Mouse (Mus musculus) intestine, embryonic 14.5 days (tissue): ENCODE measurements around the gene Ezr. TPM values are rescaled to one million over a fixed set of nuclear protein-coding genes. Genes with fewer than 3 reads are reported as not detected.

ENCODE experiments used
- ATAC-seq: fragments of 200-750 bp; cut with Nextera tagmentation; replicated peaks from 2 replicates; pipeline ENCODE4 v1.8.0; 2017; ENCODE audit warnings: low read depth, moderate number of reproducible peaks, moderate TSS enrichment, moderate library complexity; ENCODE audit not compliant: low FRiP score, low TSS enrichment
- DNase-seq: peaks from one replicate; pipeline ENCODE4 v3.0.0-alpha.2; 2018; ENCODE audit warnings: low spot score
- H3K27ac ChIP-seq: fragments of 300-500 bp; sonication (generic); 2 replicates; pipeline ENCODE4 v1.5.1; 2014; ENCODE audit warnings: low read depth, mild to moderate bottlenecking, control low read depth
- H3K27me3 ChIP-seq: fragments of 300-500 bp; sonication (generic); replicated peaks from 2 replicates; pipeline ENCODE4 v1.6.1; 2014; ENCODE audit warnings: low read length, control low read depth; ENCODE audit not compliant: control insufficient read depth, insufficient read depth
- H3K36me3 ChIP-seq: fragments of 300-500 bp; sonication (generic); 2 replicates; pipeline ENCODE4 v1.6.1; 2014; ENCODE audit warnings: low read length, control low read depth; ENCODE audit not compliant: control insufficient read depth, insufficient read depth
- H3K4me1 ChIP-seq: fragments of 300-500 bp; sonication (generic); replicated peaks from 2 replicates; pipeline ENCODE4 v1.6.1; 2014; ENCODE audit warnings: low read length, control low read depth, mixed read lengths; ENCODE audit not compliant: control insufficient read depth, insufficient read depth
- H3K4me2 ChIP-seq: fragments of 300-500 bp; sonication (generic); 2 replicates; pipeline ENCODE4 v1.6.1; 2014; ENCODE audit warnings: low read length
- H3K4me3 ChIP-seq: fragments of 300-500 bp; sonication (generic); 2 replicates; pipeline ENCODE4 v1.5.1; 2014; ENCODE audit warnings: low read depth, low read length, control low read depth, mixed read lengths
- H3K9ac ChIP-seq: fragments of 300-500 bp; sonication (generic); 2 replicates; pipeline ENCODE4 v1.6.1; 2014; ENCODE audit warnings: mild to moderate bottlenecking, low read length
- H3K9me3 ChIP-seq: fragments of 300-500 bp; sonication (generic); 2 replicates; pipeline ENCODE4 v1.6.1; 2016; ENCODE audit warnings: low read length, control low read depth; ENCODE audit not compliant: control insufficient read depth
- WGBS: fragments of 180-500 bp; shearing (Covaris S2); extraction: QIAGEN DNeasy Blood & Tissue Kit; methylation state at CpG from one replicate; pipeline ENCODE4 v1.1.7; 2014; 5-methylcytosine and 5-hydroxymethylcytosine counted together
- polyA plus RNA-seq: library from polyadenylated mRNA; unstranded; fragments of >200 nt; fragmentation: Nextera tagmentation; extraction: Ambion mirVana; gene quantifications from 2 replicates; pipeline ENCODE4 v1.2.1, GENCODE M21; 2014

Gene Ezr
- polyA plus RNA-seq = 159 and 176 TPM in 2 replicates

GRCm38 (mm10) chr17:6782611-6783005, at the start of gene Ezr:
TSS of gene Ezr (minus strand) at chr17:6782784.
- Histone ChIP-seq H3K27me3 (peaks cover 7% of the 10 kb centered on the region; the same call in 1 of the 2 replicates), H3K4me2 (peak within 1 kb of the TSS; percentile 82), H3K4me3 (peak within 1 kb of the TSS; percentile 89), H3K27ac (peak within 1 kb of the TSS; percentile 93), H3K4me1 (peaks cover 17% of the 10 kb centered on the region), H3K9ac (peak within 1 kb of the TSS; percentile 87), H3K9me3 (no peaks in the 10 kb centered on the region), H3K36me3 (no peaks in the 10 kb centered on the region)
- DNase-seq = peak; percentile 92
- ATAC-seq = peak; percentile 87
- 0% methylated on average over 49 of the region's 52 CpGs for WGBS

- Histone ChIP-seq H3K9ac (no peak overlapping the region), H3K4me1 (peaks cover 12% of the 10 kb centered on the region; the same call in 1 of the 2 replicates), H3K4me3 (no peak overlapping the region), H3K4me2 (no peak overlapping the region), H3K27ac (no peak overlapping the region), H3K36me3 (no peaks in the 10 kb centered on the region), H3K9me3 (no peaks in the 10 kb centered on the region), H3K27me3 (no peaks in the 10 kb centered on the region)
- DNase-seq = no peak
- ATAC-seq = no peak
- 59% methylated on average over 1 of the region's 1 CpGs for WGBS
These were observed 47.5 kb upstream of the Ezr start for GRCm38 (mm10) chr17:6830004-6830592.

- Histone ChIP-seq H3K4me1 (peaks cover 12% of the 10 kb centered on the region; the same call in 1 of the 2 replicates), H3K27me3 (no peaks in the 10 kb centered on the region), H3K9me3 (no peaks in the 10 kb centered on the region), H3K9ac (peak overlapping the region; percentile 66), H3K27ac (peak overlapping the region; percentile 98), H3K36me3 (no peaks in the 10 kb centered on the region), H3K4me2 (peak overlapping the region; percentile 77), H3K4me3 (peak overlapping the region; percentile 53)
- ATAC-seq = no peak
- WGBS = 59% methylated on average over 7 of the region's 7 CpGs
- no peak for DNase-seq
These were observed 46.1 kb upstream of the Ezr start for GRCm38 (mm10) chr17:6828531-6829150.

GRCm38 (mm10) chr17:6827740-6828461, 45.3 kb upstream of the Ezr start:
- Histone ChIP-seq H3K36me3 (no peaks in the 10 kb centered on the region), H3K27me3 (no peaks in the 10 kb centered on the region), H3K9ac (peak overlapping the region; percentile 66), H3K4me3 (peak overlapping the region; percentile 53), H3K4me1 (peaks cover 12% of the 10 kb centered on the region; the same call in 1 of the 2 replicates), H3K4me2 (peak overlapping the region; percentile 77), H3K27ac (peak overlapping the region; percentile 98), H3K9me3 (no peaks in the 10 kb centered on the region)
- peak; percentile 98 for ATAC-seq
- 1% methylated on average over 64 of the region's 64 CpGs for WGBS
- DNase-seq = peak; percentile 98

- DNase-seq = no peak
- peak; percentile 9; the same call in 1 of the 2 replicates for ATAC-seq
These were observed 44.7 kb upstream of the Ezr start for GRCm38 (mm10) chr17:6827159-6827733.

GRCm38 (mm10) chr17:6816796-6817195, 34.2 kb upstream of the Ezr start:
- Histone ChIP-seq H3K27me3 (no peaks in the 10 kb centered on the region), H3K4me1 (peaks cover 16% of the 10 kb centered on the region; the same call in 1 of the 2 replicates), H3K4me3 (no peak overlapping the region), H3K9me3 (no peaks in the 10 kb centered on the region), H3K27ac (no peak overlapping the region), H3K36me3 (no peaks in the 10 kb centered on the region), H3K4me2 (no peak overlapping the region), H3K9ac (no peak overlapping the region)
- 79% methylated on average over 5 of the region's 5 CpGs for WGBS
- ATAC-seq (no peak), DNase-seq (no peak)

More at GRCm38 (mm10) chr17:6827159-6827733, 44.7 kb upstream of the Ezr start:
- WGBS = 38% methylated on average over 10 of the region's 10 CpGs
- Histone ChIP-seq H3K4me3 (peak overlapping the region; percentile 53), H3K36me3 (no peaks in the 10 kb centered on the region), H3K4me1 (peaks cover 12% of the 10 kb centered on the region; the same call in 1 of the 2 replicates), H3K27ac (peak overlapping the region; percentile 98), H3K27me3 (no peaks in the 10 kb centered on the region), H3K4me2 (peak overlapping the region; percentile 77), H3K9ac (peak overlapping the region; percentile 66), H3K9me3 (no peaks in the 10 kb centered on the region)

- no peaks in the 10 kb centered on the region for H3K9me3 ChIP-seq
- no peak overlapping the region for H3K9ac ChIP-seq
- no peak overlapping the region for H3K27ac ChIP-seq
- H3K27me3 ChIP-seq = no peaks in the 10 kb centered on the region
- peaks cover 16% of the 10 kb centered on the region; the same call in 1 of the 2 replicates for H3K4me1 ChIP-seq
- WGBS = 55% methylated on average over 1 of the region's 1 CpGs
- ATAC-seq (no peak), DNase-seq (no peak)
- H3K4me3 ChIP-seq = no peak overlapping the region
- no peak overlapping the region for H3K4me2 ChIP-seq
- no peaks in the 10 kb centered on the region for H3K36me3 ChIP-seq
These were observed 33.6 kb upstream of the Ezr start for GRCm38 (mm10) chr17:6816151-6816550.

- no peaks in the 10 kb centered on the region for H3K36me3 ChIP-seq
- H3K4me1 ChIP-seq = peaks cover 17% of the 10 kb centered on the region
- H3K27ac ChIP-seq = no peak overlapping the region
- no peaks in the 10 kb centered on the region for H3K9me3 ChIP-seq
- WGBS = 19% methylated on average over 4 of the region's 4 CpGs
- no peak overlapping the region for H3K9ac ChIP-seq
- H3K4me3 ChIP-seq = no peak overlapping the region
- ATAC-seq = 0 out of 2 replicates have a peak, but pooled peaks have one; percentile 25
- DNase-seq = no peak
- H3K4me2 ChIP-seq = no peak overlapping the region
- H3K27me3 ChIP-seq = no peaks in the 10 kb centered on the region
These were observed 32.1 kb upstream of the Ezr start for GRCm38 (mm10) chr17:6814656-6815055.
